Mouse (Mus musculus): ENCODE measurements around the gene Smim7.

The Smim7 gene

DNA sequence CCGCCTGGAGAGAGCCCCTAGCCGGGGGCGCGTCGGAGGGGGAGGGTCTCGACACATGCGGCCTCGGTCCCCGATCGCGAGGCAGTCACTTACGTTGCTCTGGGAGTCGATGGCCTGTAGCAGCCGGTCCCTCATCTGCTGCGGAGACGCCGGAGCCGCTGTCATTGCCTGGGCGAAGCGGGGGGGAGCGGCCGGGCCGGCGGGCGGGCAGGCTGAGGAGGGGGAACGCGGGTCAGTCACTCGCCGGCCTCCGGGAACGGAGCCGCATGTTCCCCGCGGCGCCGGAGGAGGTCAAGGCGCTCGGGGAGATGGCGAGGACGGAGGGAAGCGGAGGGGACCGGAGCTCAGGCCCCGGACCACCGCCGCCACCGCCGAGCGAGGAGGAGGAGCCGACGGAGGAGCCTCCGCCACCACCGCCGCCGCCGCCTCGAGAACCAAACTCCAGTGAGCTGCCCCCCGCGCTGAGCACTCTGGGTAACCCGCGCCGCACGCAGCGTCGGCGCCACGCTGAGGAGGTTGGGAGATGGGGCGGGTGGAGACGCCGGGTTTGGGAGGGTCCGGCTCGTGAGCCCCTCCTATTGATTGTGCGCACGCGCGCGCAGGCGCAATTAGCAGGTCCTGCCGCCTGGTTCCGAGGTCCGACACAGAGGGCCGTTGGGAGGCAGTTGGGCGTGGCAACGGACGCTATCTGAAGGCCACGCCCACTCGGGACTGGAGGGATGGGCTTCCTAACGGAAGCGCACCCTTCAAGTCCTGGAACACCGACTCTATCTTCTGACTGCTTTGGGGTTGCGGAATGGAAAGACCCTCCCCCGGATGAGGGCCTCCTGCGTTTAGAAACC is 22.9 kb downstream of the Smim7 start, which contains the start of gene Med26:
Med26 (minus strand) TSS at position 469 of the 842 bp plus-strand sequence.
- DNase-seq (ENCODE audit: low spot score in 2 of 2) = peak; percentile 97 to 98

DNA sequence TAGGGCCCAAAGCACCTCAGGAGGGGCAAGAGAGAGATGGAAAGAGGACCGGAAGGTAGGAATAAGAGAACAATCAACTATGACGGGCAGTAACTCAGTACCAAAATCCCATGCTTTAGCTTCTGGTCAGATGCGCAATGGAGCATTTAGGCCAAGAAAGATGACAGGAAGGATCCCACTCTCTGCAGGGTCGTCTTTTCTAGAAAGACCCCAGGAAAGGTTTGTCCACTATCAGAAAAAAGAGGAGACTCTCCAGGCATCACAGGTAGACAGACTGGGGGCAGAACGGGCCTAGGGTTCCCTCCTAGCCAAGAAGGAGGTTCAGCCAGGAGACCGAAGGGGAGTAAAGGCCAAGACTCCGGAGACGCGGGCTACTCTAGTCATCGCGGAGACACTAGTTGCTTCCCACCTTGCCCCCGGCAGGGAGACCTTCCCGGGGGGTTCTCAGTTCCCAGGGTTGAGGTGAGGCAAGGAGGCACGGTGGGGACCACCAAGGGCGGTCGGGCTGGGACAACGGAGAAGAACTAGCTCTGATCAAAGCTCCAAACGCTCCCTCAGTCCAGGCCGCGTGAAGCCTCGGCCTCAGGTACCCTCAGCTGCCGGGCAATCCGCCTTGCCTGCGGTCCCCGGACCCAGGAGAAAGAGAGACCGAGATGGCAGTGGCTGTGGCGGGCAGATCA is 23.6 kb downstream of the Smim7 start:
- DNase-seq (ENCODE audit: low spot score in 2 of 2) = peak in 1 of 2 experiments; percentile 19

DNA sequence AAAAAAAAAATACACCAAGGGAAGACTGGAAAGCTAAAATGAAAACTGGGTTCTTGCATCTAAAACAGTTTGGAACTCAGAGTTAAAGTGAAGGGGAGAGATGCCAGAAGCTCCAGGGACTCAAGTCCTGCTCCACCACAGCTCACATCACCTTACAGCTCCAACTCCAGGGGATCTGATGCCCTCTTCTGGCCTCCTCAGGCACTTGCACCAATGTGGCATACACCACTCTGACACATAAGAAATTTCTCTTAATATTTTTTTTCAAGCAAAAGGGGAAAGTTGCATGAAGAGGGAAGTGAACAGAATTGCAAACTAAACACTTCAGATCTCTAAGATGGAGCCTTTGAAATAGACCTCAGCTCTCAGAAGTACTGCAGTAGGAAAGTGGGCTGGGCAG is 31.7 kb downstream of the Smim7 start:
- DNase-seq (ENCODE audit: low spot score in 2 of 2) = no peak

DNA sequence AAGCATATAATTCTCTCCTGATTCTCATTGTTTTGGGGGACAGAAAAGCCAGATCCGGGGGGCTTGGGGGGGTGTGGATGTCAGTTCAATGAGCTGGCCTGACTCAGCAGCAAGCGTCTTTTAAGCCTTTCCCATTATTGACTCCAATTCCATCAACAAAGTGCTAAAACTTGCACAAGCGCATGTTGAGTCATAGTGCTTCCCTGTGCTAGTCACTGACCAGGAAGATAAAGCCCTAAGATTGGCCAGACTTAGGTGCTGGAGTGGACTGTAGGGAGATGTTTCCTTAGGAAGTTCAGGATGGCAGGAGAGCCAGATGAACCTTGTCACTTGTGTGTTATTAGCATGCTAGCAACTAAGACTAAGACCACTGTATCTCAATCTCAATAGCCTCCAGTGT is 36.0 kb downstream of the Smim7 start:
- DNase-seq (ENCODE audit: low spot score in 2 of 2) = no peak

DNA sequence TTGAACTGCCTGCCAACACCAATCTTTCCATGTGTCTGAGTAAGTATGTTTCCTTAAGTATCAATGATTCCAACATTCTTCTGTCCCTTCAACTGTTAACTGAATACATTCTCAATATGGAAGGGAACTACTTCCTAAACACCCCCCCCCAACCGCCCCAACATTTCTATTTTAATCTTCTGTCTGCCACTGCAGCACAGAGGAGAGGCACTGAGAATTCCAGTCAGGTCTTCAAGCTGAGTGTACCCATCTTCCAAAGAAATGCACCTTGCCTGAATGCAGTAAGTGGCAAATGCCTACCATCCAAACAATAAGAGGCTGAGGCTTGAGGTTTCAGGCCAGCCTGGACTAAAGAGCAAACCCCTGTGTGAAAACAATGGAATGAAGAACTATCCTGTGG is 38.8 kb downstream of the Smim7 start:
- no peak for DNase-seq (ENCODE audit: low spot score in 2 of 2)

DNA sequence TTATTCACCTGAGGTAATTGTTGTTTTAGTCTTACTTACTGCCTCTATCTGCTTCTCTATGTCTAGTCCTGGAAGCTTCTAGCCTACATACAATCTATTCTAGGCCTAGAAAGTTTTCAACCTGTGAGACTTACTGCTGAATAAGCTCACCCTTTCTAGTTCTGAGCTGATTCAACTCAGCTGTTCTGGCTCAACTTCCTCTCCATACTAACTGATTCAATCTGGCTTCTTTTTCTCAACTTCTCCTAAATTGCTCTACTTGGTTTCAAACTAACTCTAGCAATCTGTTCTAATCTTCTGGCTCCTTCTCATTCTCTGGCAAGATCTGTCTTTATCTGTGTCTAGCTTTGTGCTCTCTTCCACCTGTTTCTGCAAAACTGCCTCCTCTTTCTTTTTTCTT is 49.0 kb downstream of the Smim7 start:
- DNase-seq (ENCODE audit: low spot score in 2 of 2) = no peak

DNA sequence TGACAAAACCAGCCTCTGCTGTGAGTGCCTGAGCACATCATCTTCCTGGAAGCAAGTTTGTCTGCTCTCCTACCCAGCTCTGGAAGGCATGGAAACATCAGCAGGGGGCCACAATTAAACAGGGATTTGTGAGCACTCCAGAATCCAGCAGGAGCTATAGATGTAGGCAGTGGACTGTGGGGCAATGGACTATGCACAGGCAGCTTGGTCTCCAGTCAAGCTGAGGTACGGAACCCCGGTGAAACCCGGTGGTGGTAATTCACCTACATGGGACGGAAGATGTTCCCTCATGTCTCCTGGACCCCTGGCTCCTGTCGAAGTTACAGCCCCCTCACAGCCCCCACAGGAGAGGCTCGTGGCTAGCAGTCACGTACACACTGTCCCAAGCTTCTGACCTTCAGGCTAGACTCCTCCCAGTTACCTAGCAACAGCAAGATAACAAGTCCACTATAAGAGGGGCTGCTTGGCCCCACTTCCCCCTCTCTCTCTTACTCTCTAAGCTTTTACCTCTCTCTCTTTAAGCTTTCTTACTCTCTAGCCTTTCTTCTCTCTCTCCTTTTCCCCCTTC is 53.4 kb downstream of the Smim7 start:
- no peak for DNase-seq (ENCODE audit: low spot score in 2 of 2)
